Mouse (Mus musculus): ENCODE measurements around the gene Gm10282. TPM values are rescaled to one million over a fixed set of nuclear protein-coding genes. Genes with fewer than 3 reads are reported as not detected.

Gm10282 gene
- total RNA-seq, 2 experiments from 2014 or later = 19.9 to 36.5 TPM

DNA sequence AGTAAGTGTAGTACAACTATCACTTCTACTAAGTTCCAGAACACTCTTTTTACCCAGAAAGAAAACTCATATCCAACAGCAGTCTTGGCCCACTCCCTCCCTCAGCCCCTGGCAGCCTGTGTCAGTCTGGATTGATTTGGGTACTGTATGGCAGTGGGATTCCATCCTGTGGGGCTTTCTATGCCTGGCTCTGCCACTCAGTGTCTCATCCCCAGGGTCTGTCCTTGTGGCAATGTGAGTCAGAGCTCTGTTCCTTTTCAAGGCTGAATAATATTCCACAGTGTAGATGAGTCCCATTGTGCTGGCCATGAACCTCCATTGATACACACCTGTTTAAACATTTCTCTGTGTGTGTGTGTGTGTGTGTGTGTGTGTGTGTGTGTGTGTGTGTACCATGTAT is 38.4 kb downstream of the Gm10282 start:
- ATAC-seq (replicated peaks; ENCODE audit: low FRiP score, poor library complexity, severe bottlenecking) = no peak

DNA sequence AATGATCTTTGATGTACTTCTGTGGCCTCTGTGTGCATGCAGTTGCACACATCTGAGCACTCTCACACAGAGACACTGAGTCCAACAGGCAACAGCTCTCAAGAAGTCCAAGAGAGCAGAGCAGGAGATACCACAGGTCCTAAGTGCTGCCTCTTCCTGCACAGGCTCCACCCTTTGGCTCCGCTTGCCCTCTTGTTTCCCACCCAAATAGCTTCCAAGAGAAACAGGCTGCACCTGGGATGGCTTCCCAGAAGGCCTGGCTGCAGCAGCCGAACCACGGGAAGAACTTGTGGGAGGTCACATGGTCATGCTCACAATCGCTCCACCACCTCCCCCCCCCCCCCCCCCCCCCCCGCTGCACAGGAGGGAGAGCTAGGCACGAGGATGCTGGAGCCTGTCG is 39.7 kb downstream of the Gm10282 start:
- no peak for ATAC-seq (replicated peaks; ENCODE audit: low FRiP score, poor library complexity, severe bottlenecking)

DNA sequence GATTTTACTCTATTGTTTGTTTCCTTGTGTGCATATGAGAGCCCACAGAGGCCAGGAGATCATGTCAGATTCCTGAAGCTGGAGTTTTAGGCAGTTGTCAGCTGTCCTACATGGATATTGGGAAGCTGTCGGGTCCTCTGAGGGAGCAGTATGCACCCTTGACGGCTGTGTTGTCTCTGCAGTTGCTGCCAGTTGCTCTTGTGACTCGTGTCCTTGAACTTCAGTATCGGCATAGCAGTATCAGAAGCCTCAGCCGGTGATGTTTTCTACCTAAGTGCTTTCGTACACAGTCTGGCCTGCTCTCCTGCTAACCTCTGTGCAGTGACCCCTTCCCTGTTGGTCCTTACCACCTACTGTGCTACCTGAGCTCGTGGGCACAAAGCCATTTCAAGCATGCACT is 41.6 kb downstream of the Gm10282 start:
- ATAC-seq (replicated peaks; ENCODE audit: low FRiP score, poor library complexity, severe bottlenecking) = no peak

DNA sequence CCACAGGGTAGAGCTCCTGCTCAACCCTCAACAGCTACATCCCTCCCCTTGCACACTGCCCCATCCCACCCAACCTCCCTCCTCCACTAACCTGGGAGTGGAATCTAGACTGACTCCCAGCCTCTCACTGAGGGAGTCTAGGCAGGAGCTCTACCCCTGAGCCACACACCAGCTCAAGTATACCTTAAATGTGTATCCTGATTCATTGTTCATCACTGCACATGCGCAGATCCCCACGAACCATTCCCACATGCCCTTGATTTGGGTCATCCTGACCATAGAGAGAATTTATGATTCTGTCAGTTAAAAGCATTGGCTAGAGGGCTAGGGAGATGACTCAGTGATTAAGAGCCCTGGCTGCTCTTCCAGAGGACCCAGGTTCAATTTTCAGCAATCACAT is 42.3 kb downstream of the Gm10282 start:
- no peak for ATAC-seq (replicated peaks; ENCODE audit: low FRiP score, poor library complexity, severe bottlenecking)

DNA sequence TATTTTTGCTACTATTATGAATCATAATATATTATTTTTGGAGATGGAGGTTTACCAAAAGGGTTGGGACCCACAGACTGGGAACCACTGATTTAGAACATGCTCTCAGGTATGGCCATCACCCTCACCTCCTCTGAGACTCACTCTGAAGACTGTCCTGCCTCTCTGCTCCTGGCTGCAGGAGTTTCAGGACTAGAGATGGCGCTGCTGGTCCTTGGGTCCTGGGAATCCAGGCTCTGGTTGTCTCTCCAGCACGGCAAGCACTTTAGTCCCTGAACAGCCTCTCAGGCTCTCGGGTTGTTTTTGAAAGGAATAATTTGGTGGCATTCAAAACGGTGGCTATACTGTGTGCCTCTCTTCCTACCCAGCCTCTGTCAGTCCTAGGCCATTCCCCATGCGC is 43.2 kb downstream of the Gm10282 start:
- no peak for ATAC-seq (replicated peaks; ENCODE audit: low FRiP score, poor library complexity, severe bottlenecking)

DNA sequence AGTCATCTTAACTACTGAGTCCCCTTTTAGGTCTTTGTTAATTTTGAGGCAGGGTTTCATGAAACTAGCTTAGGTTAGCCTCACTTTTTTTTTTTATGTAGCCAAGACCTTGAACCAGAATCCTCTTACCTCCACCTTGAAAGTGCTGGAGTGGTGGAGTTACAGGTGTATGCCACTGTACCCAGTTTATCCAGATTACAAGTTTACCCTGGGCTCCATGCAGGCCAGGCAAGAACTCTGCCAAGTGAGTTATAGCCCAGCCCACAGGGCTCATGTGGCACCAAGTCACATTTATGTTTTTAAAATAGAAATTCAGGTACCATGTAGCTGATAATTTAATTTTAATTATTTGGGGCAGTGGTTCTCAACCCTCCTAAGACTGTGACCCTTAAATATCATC is 43.6 kb downstream of the Gm10282 start:
- no peak for ATAC-seq (replicated peaks; ENCODE audit: low FRiP score, poor library complexity, severe bottlenecking)

DNA sequence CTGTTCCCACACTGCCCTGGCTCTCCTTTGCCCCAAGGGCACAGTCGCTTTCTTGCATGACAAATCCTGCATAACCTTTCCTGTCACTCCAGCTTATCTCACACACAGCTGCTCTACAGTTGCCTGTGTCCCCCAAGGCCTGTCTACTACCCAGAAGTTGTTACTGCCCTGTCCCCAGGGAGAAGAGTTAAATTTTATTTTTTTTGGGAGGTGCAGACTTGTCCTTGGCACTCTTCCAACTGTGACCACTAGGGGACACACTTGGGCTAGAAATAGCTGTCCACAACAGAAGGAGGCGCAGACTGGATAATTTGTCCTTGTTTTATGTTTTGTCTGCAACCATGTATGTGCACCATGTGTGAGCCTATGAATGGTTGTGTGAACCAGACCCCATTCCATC is 44.0 kb downstream of the Gm10282 start:
- no peak for ATAC-seq (replicated peaks; ENCODE audit: low FRiP score, poor library complexity, severe bottlenecking)

DNA sequence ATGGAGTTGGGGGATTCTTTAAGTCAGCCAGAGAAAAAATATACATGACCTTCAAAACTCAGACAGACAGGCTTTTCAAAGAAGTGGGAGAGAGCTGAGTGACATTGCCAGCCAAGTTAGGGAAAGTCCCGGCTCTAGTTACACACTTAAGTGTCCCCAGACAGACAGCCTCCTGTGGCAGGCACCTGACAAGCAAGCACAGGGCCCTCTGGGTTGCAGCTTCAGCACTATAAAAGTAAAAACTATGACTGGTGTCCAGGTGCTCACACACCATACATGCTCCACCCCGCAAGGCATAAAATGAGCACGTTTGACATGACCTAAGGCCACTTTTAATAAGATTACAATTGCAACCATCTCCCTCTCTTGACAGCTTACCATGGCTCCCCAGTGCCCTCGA is 44.5 kb downstream of the Gm10282 start:
- no peak for ATAC-seq (replicated peaks; ENCODE audit: low FRiP score, poor library complexity, severe bottlenecking)

DNA sequence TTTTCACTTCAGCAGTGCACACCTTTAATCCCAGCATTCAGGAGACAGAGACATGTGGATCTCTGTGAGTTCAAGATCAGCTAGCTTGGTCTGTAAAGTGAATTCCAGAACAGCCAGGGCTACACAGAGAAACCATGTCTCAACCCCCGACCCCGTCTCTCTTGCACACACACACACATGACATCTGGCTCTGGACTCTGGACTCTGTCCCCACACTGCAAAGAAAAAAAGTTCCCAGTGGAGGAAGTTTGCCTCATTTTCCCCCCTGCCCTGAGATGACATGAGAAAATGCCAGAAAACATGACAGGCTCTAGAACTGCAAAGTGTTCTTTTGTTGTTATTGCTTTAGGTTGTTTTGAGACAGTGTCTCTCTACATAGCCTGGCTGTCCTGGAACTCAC is 45.2 kb downstream of the Gm10282 start:
- no peak for ATAC-seq (replicated peaks; ENCODE audit: low FRiP score, poor library complexity, severe bottlenecking)

DNA sequence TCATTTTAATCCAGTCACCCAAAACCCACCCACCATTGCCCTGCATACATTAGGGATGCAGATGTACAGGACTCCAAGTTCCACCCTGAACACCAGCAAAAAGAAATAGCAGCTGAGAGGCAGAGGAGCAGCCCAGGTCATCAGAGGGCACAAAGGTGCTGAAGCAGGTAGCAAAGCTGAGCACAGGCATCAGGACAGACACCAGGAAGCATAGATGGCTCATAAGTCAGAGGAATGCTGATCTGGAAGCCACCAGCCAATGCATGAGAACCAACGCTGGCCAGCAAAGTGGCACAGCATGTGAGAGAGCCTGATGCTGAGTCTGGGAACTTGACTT is 47.2 kb downstream of the Gm10282 start:
- ATAC-seq (replicated peaks; ENCODE audit: low FRiP score, poor library complexity, severe bottlenecking) = no peak

DNA sequence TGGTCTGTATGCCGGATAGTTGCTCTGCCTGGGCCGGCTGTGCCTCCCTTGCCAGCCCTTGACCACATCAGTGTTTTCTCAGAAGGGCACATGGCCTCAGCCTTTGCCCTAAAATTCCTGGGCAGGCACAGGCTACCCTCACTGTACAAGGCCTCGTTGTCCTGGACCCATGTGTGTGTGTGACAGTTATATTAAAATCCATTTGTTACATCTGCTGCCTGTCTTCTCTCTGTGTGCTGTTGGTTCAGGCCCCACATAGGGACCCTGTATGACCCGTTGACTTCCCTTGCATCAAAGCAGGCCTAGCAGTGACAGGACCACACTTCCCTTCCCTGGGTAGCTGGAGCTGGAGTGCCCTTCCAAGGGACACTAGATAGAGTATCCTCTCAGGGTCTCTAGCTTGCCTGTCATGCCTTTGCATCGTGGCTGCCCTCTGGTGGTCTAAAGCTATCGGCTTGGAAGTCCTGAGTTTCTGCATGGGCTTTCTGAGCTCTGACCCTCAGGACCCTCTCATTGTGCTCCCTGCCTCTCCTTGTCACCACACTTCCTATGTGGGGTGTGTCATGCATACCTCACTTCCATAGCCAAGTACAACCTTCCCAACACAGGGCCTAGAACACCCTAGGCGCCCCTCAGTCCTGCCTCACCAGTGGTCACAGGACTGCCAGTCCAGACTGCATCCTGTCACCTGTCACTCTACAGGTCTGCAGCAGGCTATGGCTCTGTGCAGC is 47.7 kb downstream of the Gm10282 start:
- no peak for ATAC-seq (replicated peaks; ENCODE audit: low FRiP score, poor library complexity, severe bottlenecking)

Other genes starting within 250 kb of the Gm10282 start
- gene Olfr373, start 222.1 kb downstream of the Gm10282 start, total RNA-seq (2015; ENCODE audit: low replicate concordance) = not detected in 2 replicates
- gene Olfr373, start 222.1 kb downstream of the Gm10282 start, total RNA-seq (2017; ENCODE audit: low replicate concordance) = not detected in 2 replicates
- not detected in 2 replicates for gene Olfr374, start 198.2 kb downstream of the Gm10282 start, total RNA-seq (2015; ENCODE audit: low replicate concordance)
- gene Olfr374, start 198.2 kb downstream of the Gm10282 start, total RNA-seq (2017; ENCODE audit: low replicate concordance) = not detected in 2 replicates
- gene Tpm4, start 170.3 kb downstream of the Gm10282 start, total RNA-seq (2015; ENCODE audit: low replicate concordance) = 19.3 and 26.3 TPM in 2 replicates
- gene Tpm4, start 170.3 kb downstream of the Gm10282 start, total RNA-seq (2017; ENCODE audit: low replicate concordance) = 20.3 and 23.4 TPM in 2 replicates
- gene Rab8a, start 144.1 kb downstream of the Gm10282 start, total RNA-seq (2015; ENCODE audit: low replicate concordance) = 47.8 and 47.9 TPM in 2 replicates
- 130 and 194 TPM in 2 replicates for gene Rab8a, start 144.1 kb downstream of the Gm10282 start, total RNA-seq (2017; ENCODE audit: low replicate concordance)
- 1.4 and 4.6 TPM in 2 replicates for gene Hsh2d, start 115.6 kb downstream of the Gm10282 start, total RNA-seq (2015; ENCODE audit: low replicate concordance)
- 0.64 TPM in 1 of 2 replicates, not detected in the other for gene Hsh2d, start 115.6 kb downstream of the Gm10282 start, total RNA-seq (2017; ENCODE audit: low replicate concordance)
- not detected in 2 replicates for gene Cib3, start 92.4 kb downstream of the Gm10282 start, total RNA-seq (2015; ENCODE audit: low replicate concordance)
- gene Cib3, start 92.4 kb downstream of the Gm10282 start, total RNA-seq (2017; ENCODE audit: low replicate concordance) = 0.77 TPM in 1 of 2 replicates, not detected in the other
- not detected in 2 replicates for gene Gm11034, start 91.6 kb downstream of the Gm10282 start, total RNA-seq (2015; ENCODE audit: low replicate concordance)
- not detected in 2 replicates for gene Gm11034, start 91.6 kb downstream of the Gm10282 start, total RNA-seq (2017; ENCODE audit: low replicate concordance)
- 20.1 and 42.5 TPM in 2 replicates for gene Fam32a, start 85.5 kb downstream of the Gm10282 start, total RNA-seq (2015; ENCODE audit: low replicate concordance)
- 25.3 and 30.5 TPM in 2 replicates for gene Fam32a, start 85.5 kb downstream of the Gm10282 start, total RNA-seq (2017; ENCODE audit: low replicate concordance)
- gene Ap1m1, start 65.2 kb downstream of the Gm10282 start, total RNA-seq (2015; ENCODE audit: low replicate concordance) = 52.8 and 56.6 TPM in 2 replicates
- gene Ap1m1, start 65.2 kb downstream of the Gm10282 start, total RNA-seq (2017; ENCODE audit: low replicate concordance) = 27.6 and 47.7 TPM in 2 replicates
- 5.4 and 13.3 TPM in 2 replicates for gene Klf2, start 13.8 kb upstream of the Gm10282 start, total RNA-seq (2015; ENCODE audit: low replicate concordance)
- gene Klf2, start 13.8 kb upstream of the Gm10282 start, total RNA-seq (2017; ENCODE audit: low replicate concordance) = 2.9 and 5.5 TPM in 2 replicates
- gene Eps15l1, start 116.2 kb upstream of the Gm10282 start, total RNA-seq (2015; ENCODE audit: low replicate concordance) = 141 and 151 TPM in 2 replicates
- gene Eps15l1, start 116.2 kb upstream of the Gm10282 start, total RNA-seq (2017; ENCODE audit: low replicate concordance) = 109 and 118 TPM in 2 replicates
- gene Calr3, start 138.6 kb upstream of the Gm10282 start, total RNA-seq (2015; ENCODE audit: low replicate concordance) = not detected in 2 replicates
- not detected in 2 replicates for gene Calr3, start 138.6 kb upstream of the Gm10282 start, total RNA-seq (2017; ENCODE audit: low replicate concordance)
- 0.84 TPM in 1 of 2 replicates, not detected in the other for gene 1700030K09Rik, start 138.6 kb upstream of the Gm10282 start, total RNA-seq (2015; ENCODE audit: low replicate concordance)
- gene 1700030K09Rik, start 138.6 kb upstream of the Gm10282 start, total RNA-seq (2017; ENCODE audit: low replicate concordance) = 1.4 and 1.8 TPM in 2 replicates
- 52.4 and 63.1 TPM in 2 replicates for gene Cherp, start 170.0 kb upstream of the Gm10282 start, total RNA-seq (2015; ENCODE audit: low replicate concordance)
- gene Cherp, start 170.0 kb upstream of the Gm10282 start, total RNA-seq (2017; ENCODE audit: low replicate concordance) = 14.8 and 18.6 TPM in 2 replicates
- gene Slc35e1, start 187.4 kb upstream of the Gm10282 start, total RNA-seq (2015; ENCODE audit: low replicate concordance) = 18.7 and 19.3 TPM in 2 replicates
- gene Slc35e1, start 187.4 kb upstream of the Gm10282 start, total RNA-seq (2017; ENCODE audit: low replicate concordance) = 27.1 and 29.0 TPM in 2 replicates
- 5.4 and 6.8 TPM in 2 replicates for gene Med26, start 243.0 kb upstream of the Gm10282 start, total RNA-seq (2015; ENCODE audit: low replicate concordance)
- 7.3 and 8.7 TPM in 2 replicates for gene Med26, start 243.0 kb upstream of the Gm10282 start, total RNA-seq (2017; ENCODE audit: low replicate concordance)

Measured in erythroid progenitor cell, adult 5-6 weeks (primary cell).